Mouse (Mus musculus): ENCODE measurements around the gene Ivns1abp.
"Not testable (repeated sequence)": the region's sequence is repeated elsewhere in the genome, so short reads cannot be mapped to it uniquely, and the experiment has no call there.

Gene Ivns1abp

DNA sequence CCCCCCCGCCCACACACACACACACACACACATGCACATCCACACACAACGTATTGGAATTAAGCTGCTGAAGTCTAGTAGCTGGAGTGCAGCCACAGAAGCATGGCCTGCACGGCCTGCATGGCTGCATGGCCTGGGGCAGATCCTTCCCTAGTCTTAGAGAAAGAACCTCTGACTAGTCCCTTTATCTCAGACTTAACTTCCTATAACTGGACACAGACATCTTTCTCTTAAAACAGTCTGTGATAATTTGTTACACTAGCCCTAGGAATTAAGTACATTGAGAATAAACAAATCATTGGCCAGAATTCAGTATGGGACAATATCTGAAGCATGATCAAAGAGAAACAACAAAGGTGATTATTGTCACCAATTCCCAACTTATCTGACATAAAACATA lies 2.0 kb upstream of the Ivns1abp start:
- no peak for DNase-seq (ENCODE audit: inconsistent ontology term)

DNA sequence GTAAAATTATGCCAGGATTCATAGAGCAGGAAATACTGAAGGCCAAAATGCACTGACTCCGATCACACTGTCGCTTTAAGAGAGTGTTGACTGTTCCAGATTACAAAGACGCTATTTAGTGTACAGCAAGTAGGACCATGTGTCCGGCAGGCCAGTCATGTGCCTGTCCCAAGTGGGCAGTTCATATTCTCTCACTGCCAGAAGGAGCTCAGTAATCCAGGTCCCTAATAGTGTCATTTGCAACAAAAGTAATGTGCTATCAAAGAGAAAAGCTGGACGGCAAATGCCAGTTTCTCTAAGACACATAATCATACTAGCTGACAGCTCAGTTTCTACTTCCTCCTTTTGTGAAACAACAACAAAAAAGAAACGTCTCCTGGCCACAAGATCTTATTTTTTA lies 1.3 kb upstream of the Ivns1abp start:
- DNase-seq (ENCODE audit: inconsistent ontology term): peak; percentile 45

DNA sequence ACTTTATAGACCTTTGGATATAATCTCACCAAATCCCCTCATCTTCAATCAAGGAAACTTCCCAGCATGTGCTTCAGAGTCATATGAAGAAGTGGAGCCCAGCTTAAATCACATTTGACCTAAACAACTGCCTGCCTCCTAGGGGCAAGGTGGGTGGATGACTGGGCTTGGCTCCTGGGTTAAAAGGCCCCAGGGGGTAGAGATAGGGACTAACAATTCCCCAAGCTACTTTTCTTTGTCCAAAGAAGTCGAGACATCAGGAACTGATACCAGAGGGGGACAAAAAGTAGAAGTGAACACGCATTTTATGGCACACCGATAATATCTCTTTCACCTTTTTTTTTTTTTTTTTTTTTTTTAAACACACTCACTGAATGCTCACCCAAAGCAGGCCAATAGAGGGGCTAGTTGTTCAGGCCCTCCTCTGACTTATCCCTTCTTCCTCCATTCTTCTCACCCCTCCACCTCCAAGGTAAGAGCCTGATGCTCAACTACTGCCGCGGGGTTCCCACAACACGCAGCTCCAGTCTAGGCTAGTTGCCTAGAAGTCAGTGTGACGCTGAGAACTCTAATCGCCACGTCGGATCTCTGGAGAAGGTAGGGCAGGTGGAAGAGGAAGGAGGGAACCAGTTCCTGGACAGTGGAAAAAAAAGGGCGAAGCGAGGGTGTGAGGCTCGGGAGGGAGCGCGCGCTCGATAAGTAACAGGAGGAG lies 550 bp upstream of the Ivns1abp start:
- peak; percentile 22 for DNase-seq (ENCODE audit: inconsistent ontology term)

- DNase-seq (ENCODE audit: inconsistent ontology term): peak; percentile 96
These were observed 1.0 kb downstream of the Ivns1abp start for GRCm38 (mm10) chr1:151345109-151345862.

DNA sequence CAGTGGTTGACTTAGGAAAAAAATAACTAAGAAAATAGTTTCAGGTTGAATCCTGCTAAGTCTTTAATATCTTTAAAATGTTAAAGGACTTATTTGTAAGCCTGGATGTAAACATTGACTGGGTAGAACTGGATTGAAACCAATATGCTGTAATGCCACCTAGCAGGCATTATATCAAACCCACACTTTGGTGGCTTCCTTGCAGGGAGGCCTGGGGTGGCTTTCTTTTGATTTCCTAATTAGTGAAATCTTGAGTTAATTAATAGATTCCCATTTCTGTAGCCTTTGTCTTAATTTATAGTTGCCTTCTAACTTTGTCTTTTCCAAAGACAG lies 1.6 kb downstream of the Ivns1abp start:
- no peak for DNase-seq (ENCODE audit: inconsistent ontology term)

GRCm38 (mm10) chr1:151346681-151347127 lies 2.4 kb downstream of the Ivns1abp start:
- DNase-seq (ENCODE audit: inconsistent ontology term): no peak

GRCm38 (mm10) chr1:151348293-151348692 lies 4.0 kb downstream of the Ivns1abp start:
- DNase-seq (ENCODE audit: inconsistent ontology term): not testable (repeated sequence)

- DNase-seq (ENCODE audit: inconsistent ontology term): no peak
These were observed 8.6 kb downstream of the Ivns1abp start for GRCm38 (mm10) chr1:151352911-151353310.

DNA sequence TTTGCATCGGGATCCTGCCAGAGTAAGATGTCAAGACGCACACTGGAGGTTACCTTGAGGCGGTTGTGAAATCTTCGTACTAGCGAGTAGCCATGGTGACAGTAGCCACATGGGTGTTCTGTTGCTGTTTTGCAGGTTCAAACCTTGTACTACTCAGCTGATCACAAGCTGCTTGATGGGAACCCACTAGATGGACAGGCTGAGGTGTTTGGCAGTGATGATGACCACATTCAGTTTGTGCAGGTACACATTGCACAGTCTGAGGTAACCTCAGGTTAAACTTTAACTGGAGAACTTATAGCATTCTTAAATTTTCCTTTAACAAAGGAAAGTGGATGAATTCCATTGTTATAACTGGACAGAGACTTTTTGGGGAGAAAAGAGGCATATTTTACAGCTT lies 11.7 kb downstream of the Ivns1abp start:
- DNase-seq (ENCODE audit: inconsistent ontology term): no peak

GRCm38 (mm10) chr1:151359374-151359773 lies 15.1 kb downstream of the Ivns1abp start:
- DNase-seq (ENCODE audit: inconsistent ontology term): no peak

- DNase-seq (ENCODE audit: inconsistent ontology term): no peak
These were observed 22.8 kb downstream of the Ivns1abp start for GRCm38 (mm10) chr1:151366944-151367605.

DNA sequence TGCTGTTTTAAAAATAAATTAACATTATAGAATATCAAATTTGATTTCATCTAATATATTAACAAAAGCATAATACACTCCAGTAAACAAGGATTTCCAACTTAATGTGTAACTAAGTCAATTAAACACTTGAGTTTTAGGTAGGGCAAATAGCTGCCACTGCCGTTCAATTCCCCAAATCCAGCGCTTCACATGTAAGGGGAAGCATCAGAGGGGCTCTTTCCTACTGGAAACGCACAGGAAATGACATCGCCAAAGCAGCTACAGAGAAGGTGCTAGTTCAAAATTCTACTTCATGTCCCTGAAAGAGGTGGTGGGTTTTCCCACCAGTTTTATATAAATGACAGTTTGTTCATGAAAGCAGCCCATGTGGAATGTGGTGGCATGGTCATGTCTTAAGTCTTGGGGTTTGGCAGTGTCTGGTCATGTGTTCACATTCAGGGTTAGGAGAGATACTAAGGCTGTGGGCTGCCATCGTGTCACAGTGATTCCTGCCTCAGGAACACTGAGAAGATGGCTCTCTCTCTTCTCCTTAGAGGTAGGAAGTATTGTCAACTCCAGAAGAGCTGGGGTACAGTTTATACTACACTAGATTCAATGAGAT lies 23.5 kb downstream of the Ivns1abp start:
- DNase-seq (ENCODE audit: inconsistent ontology term): no peak

DNA sequence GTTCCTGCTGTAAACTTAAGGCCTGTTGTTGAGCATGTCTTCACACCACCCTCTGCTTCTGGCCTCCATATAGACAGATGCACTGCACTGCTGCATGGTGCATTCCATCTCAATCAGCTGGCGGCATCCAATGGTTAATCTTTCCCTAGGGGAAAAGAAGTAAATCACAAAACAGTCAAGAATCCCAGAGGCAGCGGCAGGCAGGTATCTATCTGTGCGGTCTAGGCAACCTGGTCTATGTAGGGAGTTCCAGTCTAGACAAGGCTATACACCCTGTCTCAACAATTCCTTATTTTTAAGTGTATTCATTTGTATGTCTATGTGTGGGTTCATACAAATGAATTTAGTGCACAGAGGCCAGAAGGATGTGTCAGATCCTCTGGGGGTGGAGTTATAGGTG lies 24.2 kb downstream of the Ivns1abp start:
- DNase-seq (ENCODE audit: inconsistent ontology term): no peak

GRCm38 (mm10) chr1:151370573-151370972 lies 26.3 kb downstream of the Ivns1abp start:
- DNase-seq (ENCODE audit: inconsistent ontology term): no peak

DNA sequence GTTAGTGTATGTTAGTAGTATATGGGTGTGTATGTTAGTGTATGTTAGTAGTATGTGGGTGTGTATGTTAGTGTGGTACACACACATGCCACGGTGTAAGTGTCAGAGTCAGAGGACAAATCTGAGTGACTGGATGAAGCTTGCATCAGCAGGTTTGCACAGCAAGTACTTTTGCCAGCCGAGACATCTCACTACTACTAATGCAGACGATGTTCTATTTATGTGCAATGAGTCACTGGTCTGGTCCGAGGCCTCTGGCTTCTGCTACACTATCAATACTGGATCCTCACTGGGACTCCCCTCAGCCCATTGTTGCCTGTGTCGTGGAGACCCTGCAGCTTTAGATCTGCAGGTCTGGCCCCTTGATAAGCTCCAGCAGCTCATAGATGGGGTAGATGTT lies 27.3 kb downstream of the Ivns1abp start:
- DNase-seq (ENCODE audit: inconsistent ontology term): no peak

- DNase-seq (ENCODE audit: inconsistent ontology term): no peak
These were observed 28.5 kb downstream of the Ivns1abp start for GRCm38 (mm10) chr1:151372823-151373222.

DNA sequence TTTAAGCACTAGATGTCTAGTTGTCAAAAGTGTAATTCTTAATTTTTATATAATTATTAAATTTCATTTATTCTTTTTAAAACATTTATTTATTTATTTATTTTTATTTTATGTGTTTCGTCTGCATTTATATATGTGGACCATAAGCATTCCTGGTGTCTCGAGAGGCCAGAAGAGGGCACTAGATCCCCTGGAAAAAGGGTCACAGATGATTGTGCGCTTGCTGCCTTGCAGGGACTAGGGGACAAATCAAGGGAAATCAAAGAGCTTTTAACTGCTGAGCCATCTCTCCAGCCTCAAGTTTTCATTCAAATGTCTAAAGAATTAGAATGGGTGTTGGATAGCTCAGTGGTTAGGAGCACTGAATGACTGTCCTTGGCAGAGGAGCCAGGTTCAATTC lies 33.1 kb downstream of the Ivns1abp start:
- no peak for DNase-seq (ENCODE audit: inconsistent ontology term)

- DNase-seq (ENCODE audit: inconsistent ontology term): no peak
These were observed 45.8 kb downstream of the Ivns1abp start for GRCm38 (mm10) chr1:151390029-151390428.

GRCm38 (mm10) chr1:151409827-151410226 lies 65.5 kb downstream of the Ivns1abp start:
- no peak for DNase-seq (ENCODE audit: inconsistent ontology term)
